ENCODE assay signal across 8 mouse cellular contexts in genomic region chrX:13047631-13048345, GRCm38 (mm10). TPM values are rescaled to one million over a fixed set of nuclear protein-coding genes. Genes with fewer than 3 reads are reported as not detected.
DNase-seq lines count a peak whose midpoint lies in the region; ATAC-seq and TF ChIP-seq lines count a peak whose summit lies in the region.

No protein-coding gene starts in this region.

- H3K27ac ChIP-seq in heart, embryonic 13.5 days (replicated peaks), result peak overlapping the region; percentile 63

- H3K4me1 ChIP-seq in heart, embryonic 13.5 days, result no peaks in the 10 kb centered on the region
- no peaks in the 10 kb centered on the region for H3K4me1 ChIP-seq in lung, adult 2 months (ENCODE audit: control insufficient read depth, insufficient read depth, low read length)

- H3K4me3 ChIP-seq in heart, embryonic 13.5 days, result peak overlapping the region; percentile 32
- peak overlapping the region; percentile 36 for H3K4me3 ChIP-seq in lung, adult 2 months (replicated peaks; ENCODE audit: extremely low read depth, low read depth, low read length)

- H3K27me3 ChIP-seq in heart, embryonic 13.5 days (replicated peaks), result peaks cover 28% of the 10 kb centered on the region

- peak; percentile 36; the same call in 1 of the 2 replicates for TF ChIP-seq POLR2A in lung, adult 2 months (IDR thresholded peaks at IDR 0.05; ENCODE audit: borderline replicate concordance, extremely low read depth, low read depth, low read length)

- WGBS in heart, embryonic 13.5 days, result 11% methylated on average over 14 of the region's 14 CpGs
- 30% methylated on average over 14 of the region's 14 CpGs for WGBS in lung, adult 2 months

- peak overlapping the region; percentile 72 for H3K9ac ChIP-seq in heart, embryonic 13.5 days

- no peaks in the 10 kb centered on the region for H3K36me3 ChIP-seq in heart, embryonic 13.5 days

- peak overlapping the region; percentile 64 for H3K4me2 ChIP-seq in heart, embryonic 13.5 days

- ATAC-seq in heart, embryonic 13.5 days (ENCODE audit: extremely low read depth, insufficient number of reproducible peaks, low FRiP score, low TSS enrichment), result no peak
- ATAC-seq in granulocyte monocyte progenitor cell, adult 5-6 weeks (replicated peaks; ENCODE audit: poor library complexity, severe bottlenecking), result no peak

- H3K9me3 ChIP-seq in heart, embryonic 13.5 days, result no peaks in the 10 kb centered on the region

- no peak for TF ChIP-seq CTCF in lung, adult 2 months (IDR thresholded peaks at IDR 0.05; ENCODE audit: insufficient read depth, low read length)

- peak; percentile 31 to 72 for DNase-seq in adrenal gland, adult (ENCODE audit: inconsistent age in 2 of 2, low spot score in 1 of 2)
- no peak for DNase-seq in adrenal gland, adult 8-10 months
- peak; percentile 76 for DNase-seq in embryo, embryonic 10.5 days (ENCODE audit: low spot score)
- peak; percentile 53 for DNase-seq in kidney, postnatal 14 days
- peak; percentile 10 for DNase-seq in lung, adult 2 months
- DNase-seq in retina, postnatal 7 days (ENCODE audit: low read depth, low spot score), result peak; percentile 64

RNA-seq across cellular contexts. Expression of gene Usp9x, which starts 23.5 kb away (rescaled TPM):
- total RNA-seq in adrenal gland, adult 8-10 months (2022), result 100 to 1,000 TPM; 172 to 242 (median 222) TPM
- polyA plus RNA-seq in heart, embryonic 13.5 days (2015; fragmentation: Nextera tagmentation; extraction: Ambion mirVana), result 17.8 and 18.6 TPM in 2 replicates
- polyA plus RNA-seq in lung, adult 2 months (2012; rRNA removed), result 11.1 and 14.7 TPM in 2 replicates
- total RNA-seq in granulocyte monocyte progenitor cell, adult 5-6 weeks (2014; fragmentation: Nextera tagmentation), result 80.5 and 97.7 TPM in 2 replicates
- total RNA-seq in granulocyte monocyte progenitor cell, adult 5-6 weeks (2017), result 136 and 146 TPM in 2 replicates
